Mouse (Mus musculus) liver, embryonic 14.5 days (tissue): ENCODE results near the gene Thyn1.

Experiments
- CTCF ChIP-seq: IDR thresholded peaks from 2 replicates; pipeline ENCODE4 v1.5.1; 2016; ENCODE audit warnings: antibody characterized with exemption, low read depth, control low read depth
- EP300 ChIP-seq: IDR thresholded peaks from 2 replicates; pipeline ENCODE4 v1.6.1; 2016; ENCODE audit warnings: antibody characterized with exemption, low read depth

GRCm38 (mm10) chr9:27029022-27029827, 29.7 kb downstream of the Thyn1 start:
- TF ChIP-seq CTCF (peak; percentile 59), EP300 (no peak)
